Mouse (Mus musculus): Measurements from ENCODE around the gene Creg1.
"Not testable (repeated sequence)": the region's sequence is repeated elsewhere in the genome, so short reads cannot be mapped to it uniquely, and the experiment has no call there.

The Creg1 gene

GRCm38 (mm10) chr1:165751142-165751541, 12.4 kb upstream of the Creg1 start:
- in situ Hi-C loops (cut with MseI, MboI) = loop anchor here in 1 of 2 experiments (5.0 kb wide), 1 partner anchor 64 kb away; no protein-coding TSS in a partner anchor

DNA sequence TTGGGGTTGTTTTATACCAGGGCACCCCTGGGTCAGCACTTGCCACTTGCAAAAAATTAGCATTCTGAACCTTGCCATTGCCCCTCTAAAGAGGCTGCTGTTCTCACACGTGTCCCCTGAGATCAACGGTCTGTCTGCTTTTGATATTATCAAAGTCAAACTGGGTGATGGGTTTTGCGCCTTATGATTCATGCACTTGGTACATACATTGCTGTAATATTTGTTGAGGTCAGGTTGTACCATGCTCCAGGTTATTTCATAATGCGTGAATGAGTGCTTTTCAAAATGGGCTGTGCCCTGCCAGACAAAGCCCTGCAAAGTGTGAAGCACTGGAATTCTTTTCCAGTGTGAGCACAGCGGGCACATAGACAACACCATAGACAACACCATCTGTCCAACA, 11.7 kb upstream of the Creg1 start:
- in situ Hi-C loops (cut with MseI, MboI) = loop anchor here in 1 of 2 experiments (5.0 kb wide), 1 partner anchor 65 kb away; no protein-coding TSS in a partner anchor

GRCm38 (mm10) chr1:165754205-165754604, 9.3 kb upstream of the Creg1 start:
- in situ Hi-C loops (cut with MseI, MboI) = loop anchor here in 1 of 2 experiments (5.0 kb wide), 1 partner anchor 67 kb away; no protein-coding TSS in a partner anchor

DNA sequence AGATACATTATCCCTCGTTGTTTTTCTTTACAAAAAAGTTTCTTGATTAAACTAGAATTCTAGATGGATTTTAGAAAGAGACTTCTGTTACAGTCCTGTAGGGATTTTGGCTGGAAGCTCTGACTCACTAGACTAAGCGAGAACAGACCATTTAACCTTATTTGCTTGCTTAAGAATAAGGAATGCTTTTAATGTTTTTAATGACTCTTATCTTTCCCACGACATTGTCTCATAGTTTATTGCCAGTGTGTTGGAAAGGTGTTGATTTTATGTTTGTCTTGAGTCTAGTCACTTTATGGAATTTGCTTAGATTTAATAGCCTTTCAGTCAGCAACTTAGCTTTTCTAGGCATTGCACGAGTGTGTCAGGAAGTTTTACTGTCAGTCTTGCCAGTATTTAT, 8.4 kb upstream of the Creg1 start:
- in situ Hi-C loops (cut with MseI, MboI) = no loop called here

GRCm38 (mm10) chr1:165761522-165762305, 1.8 kb upstream of the Creg1 start:
- in situ Hi-C loops (cut with MseI, MboI) = no loop called here

GRCm38 (mm10) chr1:165762498-165762897, 1.0 kb upstream of the Creg1 start:
- in situ Hi-C loops (cut with MseI, MboI) = not testable (repeated sequence)

DNA sequence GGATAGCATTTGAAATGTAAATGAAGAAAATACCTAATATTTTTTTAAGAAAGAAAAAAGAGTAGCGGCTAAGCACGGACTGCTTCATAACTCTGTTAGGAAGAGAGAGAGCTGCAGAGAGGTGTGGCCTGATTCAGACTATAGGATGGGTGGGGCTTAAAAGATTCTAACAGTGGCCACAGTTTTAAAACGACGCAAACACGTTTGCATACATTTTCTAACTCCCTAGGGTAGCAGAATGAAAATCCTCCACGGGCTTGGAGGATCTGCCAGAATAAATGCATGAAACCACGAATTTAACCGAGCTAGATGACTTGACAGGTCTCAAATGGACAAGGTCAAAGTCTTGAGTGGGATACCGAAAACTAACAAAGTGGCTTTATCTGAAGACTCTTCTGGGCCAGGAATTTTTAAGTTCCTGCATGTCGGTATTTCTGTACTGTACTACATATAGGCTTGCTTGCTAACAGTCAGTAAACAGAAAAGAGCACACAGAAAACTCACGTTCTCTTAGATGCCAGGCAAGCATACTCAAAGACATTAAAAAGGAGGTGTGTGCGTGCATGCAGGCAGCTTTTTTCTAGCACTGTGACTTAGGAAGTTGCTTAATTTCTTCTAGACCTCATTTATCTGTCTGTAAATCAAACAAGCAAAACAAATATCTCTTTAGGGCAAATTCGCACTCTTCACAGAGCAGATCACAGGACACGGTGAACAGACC, 472 bp upstream of the Creg1 start:
- in situ Hi-C loops (cut with MseI, MboI) = no loop called here

GRCm38 (mm10) chr1:165764571-165764970, 1.0 kb downstream of the Creg1 start:
- in situ Hi-C loops (cut with MseI, MboI) = no loop called here

GRCm38 (mm10) chr1:165765041-165765440, 1.5 kb downstream of the Creg1 start:
- in situ Hi-C loops (cut with MseI, MboI) = no loop called here

- in situ Hi-C loops (cut with MseI, MboI) = no loop called here
Observed at GRCm38 (mm10) chr1:165765651-165766294, 2.2 kb downstream of the Creg1 start.

GRCm38 (mm10) chr1:165766295-165766890, 2.8 kb downstream of the Creg1 start:
- in situ Hi-C loops (cut with MseI, MboI) = no loop called here

- in situ Hi-C loops (cut with MseI, MboI) = no loop called here
Observed at GRCm38 (mm10) chr1:165768894-165769512, 5.5 kb downstream of the Creg1 start.

- in situ Hi-C loops (cut with MseI, MboI) = no loop called here
Observed at GRCm38 (mm10) chr1:165770181-165770759, 6.7 kb downstream of the Creg1 start.

GRCm38 (mm10) chr1:165771491-165771897, 7.9 kb downstream of the Creg1 start:
- in situ Hi-C loops (cut with MseI, MboI) = no loop called here

DNA sequence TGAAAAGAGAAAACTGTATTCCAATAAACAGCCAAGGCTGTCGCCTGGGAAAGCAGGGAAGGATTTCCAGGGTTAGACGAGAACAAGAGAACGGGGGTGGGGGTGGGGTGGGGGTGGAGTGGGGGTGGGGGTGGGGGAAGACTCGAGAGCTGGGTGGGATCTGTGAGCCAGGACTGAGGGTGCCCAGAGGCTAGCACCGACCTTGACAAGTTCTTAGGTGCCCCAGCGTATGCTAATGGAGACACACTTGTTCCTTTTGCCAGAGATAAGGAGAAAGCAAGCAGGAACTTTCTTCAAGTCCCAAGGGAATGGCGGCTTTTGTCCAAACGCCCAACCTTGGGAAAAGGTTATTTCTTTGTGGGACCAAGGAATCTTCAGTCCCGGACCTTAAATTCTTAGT, 8.5 kb downstream of the Creg1 start:
- in situ Hi-C loops (cut with MseI, MboI) = no loop called here

DNA sequence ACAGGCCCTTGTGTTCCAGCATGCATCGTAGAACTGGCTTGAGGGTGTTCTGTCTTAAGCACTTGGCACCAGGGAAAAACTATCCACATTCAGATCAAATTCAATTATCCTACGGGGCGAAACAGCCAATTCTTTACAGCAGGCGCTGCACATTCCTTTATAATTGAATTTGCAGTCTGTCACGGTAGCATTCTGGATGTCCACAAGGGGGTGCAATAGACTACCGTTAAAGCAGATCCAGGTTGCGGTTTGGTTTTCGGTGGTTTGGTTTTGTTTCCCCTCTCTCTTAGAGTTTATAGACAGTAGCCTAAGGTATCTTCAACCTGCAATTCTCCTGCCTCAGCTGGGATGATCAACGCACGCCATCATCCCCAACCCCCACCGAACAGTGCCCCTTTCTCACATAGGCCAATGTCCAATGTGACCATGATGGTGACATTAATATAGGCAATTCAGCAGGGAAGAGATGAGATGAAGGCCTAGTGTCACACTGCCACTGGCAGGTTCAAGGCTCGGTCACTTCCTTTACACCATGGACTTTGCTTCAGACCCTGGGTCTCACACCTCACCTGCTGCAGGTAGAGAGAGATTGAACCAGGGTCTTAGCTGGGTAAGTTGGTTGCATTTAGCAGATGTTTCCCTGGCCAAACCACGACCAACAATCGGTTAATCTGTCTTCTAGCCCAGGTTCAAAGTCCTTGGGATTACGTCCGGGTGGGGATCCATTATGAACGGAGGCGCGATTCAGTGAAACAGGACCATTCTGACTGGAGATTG, 12.2 kb downstream of the Creg1 start:
- in situ Hi-C loops (cut with MseI, MboI) = loop anchor here (5.0 to 25.0 kb wide), 2 partner anchors 377 to 537 kb away; no protein-coding TSS in a partner anchor

GRCm38 (mm10) chr1:165779954-165780585, 16.5 kb downstream of the Creg1 start:
- in situ Hi-C loops (cut with MseI, MboI) = loop anchor here (5.0 to 25.0 kb wide), 3 partner anchors 75 to 532 kb away; no protein-coding TSS in a partner anchor

- in situ Hi-C loops (cut with MseI, MboI) = loop anchor here (5.0 to 25.0 kb wide), 3 partner anchors 74 to 532 kb away; no protein-coding TSS in a partner anchor
Observed at GRCm38 (mm10) chr1:165780586-165781111, 17.1 kb downstream of the Creg1 start.

DNA sequence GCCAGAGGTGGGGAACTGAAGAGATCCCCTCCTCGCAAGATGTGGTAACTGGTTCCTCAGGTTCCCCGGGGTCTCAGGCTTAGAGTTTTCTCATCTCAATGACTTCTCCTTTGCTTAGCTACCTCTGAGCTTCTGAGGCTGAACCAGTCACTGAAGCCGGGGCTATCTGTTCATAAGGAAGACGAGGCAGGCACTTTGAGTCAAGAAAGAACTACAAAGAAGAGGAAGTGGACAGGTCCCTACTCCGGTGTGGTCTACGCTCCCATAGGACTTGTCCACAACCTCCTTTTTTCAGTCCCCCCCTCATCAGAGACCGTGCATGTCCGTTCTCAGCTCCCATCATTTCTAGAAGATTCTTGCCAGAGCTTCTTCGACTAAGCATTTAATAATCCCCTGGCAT, 17.9 kb downstream of the Creg1 start:
- in situ Hi-C loops (cut with MseI, MboI) = loop anchor here (5.0 to 25.0 kb wide), 3 partner anchors 73 to 531 kb away; no protein-coding TSS in a partner anchor
